In the genomic region with DNA sequence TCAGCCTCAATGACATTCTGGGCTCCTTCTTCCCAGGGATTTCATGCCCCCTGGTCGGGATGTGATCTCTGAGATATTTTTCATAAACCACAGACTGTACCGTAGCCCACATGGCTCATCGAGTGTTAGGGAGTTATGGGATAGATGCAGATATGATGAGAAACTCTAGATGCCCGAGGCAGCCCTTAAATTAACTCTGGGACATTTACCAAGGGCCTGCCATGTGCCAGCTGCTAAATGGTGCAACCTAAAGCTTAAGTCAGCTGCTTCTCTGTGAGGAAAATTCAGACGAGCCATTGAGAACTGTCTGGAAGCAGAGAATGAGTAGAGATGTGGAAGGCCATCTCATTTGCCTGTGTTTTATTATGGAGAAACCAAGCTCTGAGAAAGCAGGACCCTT, we compare ENCODE assay signal across 12 mouse cellular contexts.
"Had no signal": no experiment of that assay in that cellular context is flagged by ENCODE, and none has a peak within 500 bp of the region (broad histone marks: within the 10 kb centered on the region; RNA-seq: fewer than 3 reads in every experiment).

No protein-coding gene starts in this region.

- H3K9ac ChIP-seq: limb, embryonic 15.5 days; liver, embryonic 12.5 days; lung, embryonic 14.5 days; midbrain, embryonic 15.5 days; neural tube, embryonic 15.5 days had no signal

- DNase-seq: kidney, postnatal 25 days; layer of hippocampus, postnatal 36 days; lung, embryonic 14.5 days; lung, postnatal 10 days; lung, postnatal 4 days; thymus, postnatal 4 days had no signal

- H3K27ac ChIP-seq: limb, embryonic 15.5 days; liver, embryonic 12.5 days; midbrain, embryonic 15.5 days; neural tube, embryonic 15.5 days; stomach, postnatal 0 days had no signal

- H3K36me3 ChIP-seq: limb, embryonic 15.5 days; liver, embryonic 12.5 days; midbrain, embryonic 15.5 days; neural tube, embryonic 15.5 days had no signal

- ATAC-seq: liver, embryonic 12.5 days; midbrain, embryonic 15.5 days had no signal

- H3K4me2 ChIP-seq: limb, embryonic 15.5 days; liver, embryonic 12.5 days; lung, embryonic 14.5 days; midbrain, embryonic 11.5 days; midbrain, embryonic 15.5 days; neural tube, embryonic 15.5 days had no signal

- H3K4me3 ChIP-seq: limb, embryonic 15.5 days; liver, embryonic 12.5 days; midbrain, embryonic 15.5 days; neural tube, embryonic 15.5 days had no signal

- H3K27me3 ChIP-seq: limb, embryonic 15.5 days; liver, embryonic 12.5 days; midbrain, embryonic 15.5 days; neural tube, embryonic 15.5 days had no signal

- H3K4me1 ChIP-seq: liver, embryonic 12.5 days; neural tube, embryonic 15.5 days had no signal

- H3K9me3 ChIP-seq: limb, embryonic 15.5 days; liver, embryonic 12.5 days; midbrain, embryonic 15.5 days; neural tube, embryonic 15.5 days had no signal
